ENCODE assay signal across 8 mouse cellular contexts in the genomic region with DNA sequence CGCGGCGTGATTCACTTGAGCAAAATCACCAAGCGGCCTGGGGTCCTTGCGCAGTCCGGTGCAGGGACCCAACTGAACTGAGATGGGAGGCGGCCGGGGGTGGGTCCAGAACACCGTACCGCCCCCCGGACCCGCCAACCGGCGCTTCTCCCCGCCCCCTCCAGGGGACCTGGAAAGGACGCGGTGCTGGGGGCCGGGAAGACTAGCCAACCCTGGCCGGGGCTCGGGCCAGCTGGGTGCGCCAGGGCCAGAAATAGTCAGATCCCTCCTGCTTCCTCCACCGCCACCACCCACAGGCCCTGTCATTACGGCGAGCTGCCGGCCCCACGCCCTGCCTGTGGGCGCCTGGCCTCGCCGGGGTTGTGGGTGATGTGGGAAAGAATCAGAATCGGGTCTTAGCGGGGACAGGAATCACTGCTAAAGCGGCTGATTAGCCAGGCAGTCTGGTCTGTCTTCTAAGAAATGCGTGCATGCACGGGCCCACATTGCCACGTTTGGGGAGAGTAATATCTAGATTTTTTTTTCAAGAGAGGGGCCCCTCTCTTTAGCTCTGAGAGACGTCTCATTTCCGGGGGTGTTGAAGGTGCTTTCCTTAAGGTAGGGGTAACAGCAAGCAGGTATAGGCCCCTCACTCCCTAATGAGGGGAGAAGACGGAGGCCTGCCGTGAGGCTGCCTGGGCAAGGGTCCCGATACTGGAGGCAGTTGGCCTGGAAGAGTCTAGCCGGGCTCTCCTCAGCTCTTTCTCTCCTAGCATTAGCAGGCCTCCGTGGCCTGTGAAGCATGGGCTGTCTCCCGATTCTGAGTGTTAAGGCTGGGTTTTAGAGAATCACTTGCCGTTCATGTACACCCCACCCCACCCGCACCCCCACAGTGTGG. TPM values are rescaled to one million over a fixed set of nuclear protein-coding genes. Genes with fewer than 3 reads are reported as not detected.
A peak's percentile ranks its signal among the peaks of the same experiment; 100 is the strongest.
DNase-seq lines count a peak whose midpoint lies in the region; ATAC-seq lines count a peak whose summit lies in the region.

Gene Plcd1 (minus strand): TSS at position 84 of the 877 bp plus-strand sequence.

- peak within 1 kb of the TSS; percentile 87 for H3K4me2 ChIP-seq in hindbrain, embryonic 15.5 days

- H3K9ac ChIP-seq in hindbrain, embryonic 15.5 days: peak within 1 kb of the TSS; percentile 61

- H3K4me1 ChIP-seq in hindbrain, embryonic 15.5 days (replicated peaks): peaks cover 42% of the 10 kb centered on the region

- H3K27ac ChIP-seq in hindbrain, embryonic 15.5 days (replicated peaks): peak within 1 kb of the TSS; percentile 74

- H3K4me3 ChIP-seq in hindbrain, embryonic 15.5 days: peak within 1 kb of the TSS; percentile 64

- no peaks in the 10 kb centered on the region for H3K9me3 ChIP-seq in hindbrain, embryonic 15.5 days

- peak; percentile 49 for ATAC-seq in activated CD4-positive, CD25-positive, alpha-beta regulatory T cell, adult 4 months
- ATAC-seq in common myeloid progenitor, adult 5-6 weeks (replicated peaks; ENCODE audit: low read depth, poor library complexity, severe bottlenecking): peak; percentile 61
- peak; percentile 87 for ATAC-seq in hindbrain, embryonic 15.5 days (ENCODE audit: low FRiP score, low read depth)

- 7% methylated on average over 44 of the region's 45 CpGs for WGBS in hindbrain, embryonic 15.5 days

- DNase-seq in gastrocnemius, adult 8-10 months (ENCODE audit: low spot score in 2 of 2): peak; percentile 95 to 96
- DNase-seq in left cerebral cortex, adult 18-20 months (ENCODE audit: low spot score in 2 of 2): peak; percentile 78 to 86
- peak; percentile 81 for DNase-seq in lung, postnatal 25 days (ENCODE audit: low spot score)
- DNase-seq in right cerebral cortex, postnatal 10 days (ENCODE audit: low spot score in 2 of 2): peak; percentile 93 to 94
- DNase-seq in c-Kit-positive CD71-positive TER-119-positive erythroid progenitor cells, embryonic 14.5 days (ENCODE audit: low spot score): no peak

- H3K27me3 ChIP-seq in hindbrain, embryonic 15.5 days: peaks cover 6% of the 10 kb centered on the region; the same call in 1 of the 2 replicates

- H3K36me3 ChIP-seq in hindbrain, embryonic 15.5 days: no peaks in the 10 kb centered on the region

RNA-seq across cellular contexts. Expression of gene Plcd1, which starts in this region (rescaled TPM):
- polyA plus RNA-seq in activated CD4-positive, CD25-positive, alpha-beta regulatory T cell, adult 4 months (2017; shearing (Covaris generic)): 1 to 10 TPM; 2.3 to 4.5 TPM
- not detected in 2 replicates for total RNA-seq in common myeloid progenitor, adult 5-6 weeks (2017)
- 1 to 10 TPM; 4.2 to 7.8 (median 6.3) TPM for total RNA-seq in gastrocnemius, adult 8-10 months (2022)
- polyA plus RNA-seq in hindbrain, embryonic 15.5 days (2015; fragmentation: Nextera tagmentation; extraction: Ambion mirVana): 20.1 and 20.3 TPM in 2 replicates
- 10 to 100 TPM; 13.0 to 13.6 TPM for total RNA-seq in left cerebral cortex, adult 18-20 months (2021)

Comparison
In these comparisons a context has a peak if more than half of its experiments do, and no peak if none do; other contexts are left out.
1. Peak in ATAC-seq in common myeloid progenitor, adult 5-6 weeks; RNA of the gene not detected or under 1 TPM.